Mouse (Mus musculus) hindlimb bud, embryonic 11.5 days (tissue): Measurements from ENCODE around the gene Fgd2.
"Not testable (repeated sequence)": the region's sequence is repeated elsewhere in the genome, so short reads cannot be mapped to it uniquely, and the experiment has no call there.

ENCODE experiments used
- DNase-seq: peaks from one replicate; pipeline ENCODE4 v3.0.0-alpha.2; 2012; ENCODE audit warnings: low read depth, low spot score; ENCODE audit errors: extremely low spot score

The Fgd2 gene

GRCm38 (mm10) chr17:29361982-29362691 is 1.4 kb downstream of the Fgd2 start:
- DNase-seq, result no peak

GRCm38 (mm10) chr17:29363109-29363508 is 2.4 kb downstream of the Fgd2 start:
- DNase-seq, result no peak

DNA sequence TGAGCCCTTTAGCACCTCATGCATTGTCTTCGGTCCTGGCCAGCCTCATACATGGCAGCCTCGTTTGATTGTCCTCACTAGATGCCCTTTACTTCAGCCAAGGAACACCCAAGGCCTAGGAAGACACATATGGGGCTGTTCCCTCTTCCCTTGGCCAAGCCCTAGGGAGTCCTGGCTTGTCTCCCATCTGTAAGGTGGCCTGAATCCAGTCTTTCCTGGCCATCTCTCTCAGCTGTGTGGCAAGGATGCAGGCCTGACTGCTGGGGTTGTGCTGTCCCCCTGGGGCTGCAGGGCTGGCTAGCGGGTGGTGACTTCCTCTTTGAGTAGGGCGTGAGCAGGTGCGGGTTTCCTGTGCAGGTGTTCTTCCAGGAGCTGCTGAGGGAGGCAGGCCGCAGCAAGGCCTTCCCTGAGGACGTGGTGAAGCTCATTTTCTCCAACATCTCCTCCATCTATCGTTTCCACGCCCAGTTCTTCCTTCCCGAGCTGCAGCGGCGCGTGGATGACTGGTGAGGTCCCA is 4.4 kb downstream of the Fgd2 start:
- DNase-seq, result no peak

GRCm38 (mm10) chr17:29368726-29369125 is 8.0 kb downstream of the Fgd2 start:
- no peak for DNase-seq

- DNase-seq, result peak; percentile 86
Observed at GRCm38 (mm10) chr17:29370984-29371723, 10.4 kb downstream of the Fgd2 start.

- DNase-seq, result no peak
Observed at GRCm38 (mm10) chr17:29375871-29376270, 15.2 kb downstream of the Fgd2 start.

GRCm38 (mm10) chr17:29378056-29378455 is 17.3 kb downstream of the Fgd2 start:
- DNase-seq, result no peak

- DNase-seq, result no peak
Observed at GRCm38 (mm10) chr17:29380241-29380640, 19.5 kb downstream of the Fgd2 start.

- DNase-seq, result no peak
Observed at GRCm38 (mm10) chr17:29381472-29381871, 20.8 kb downstream of the Fgd2 start.

DNA sequence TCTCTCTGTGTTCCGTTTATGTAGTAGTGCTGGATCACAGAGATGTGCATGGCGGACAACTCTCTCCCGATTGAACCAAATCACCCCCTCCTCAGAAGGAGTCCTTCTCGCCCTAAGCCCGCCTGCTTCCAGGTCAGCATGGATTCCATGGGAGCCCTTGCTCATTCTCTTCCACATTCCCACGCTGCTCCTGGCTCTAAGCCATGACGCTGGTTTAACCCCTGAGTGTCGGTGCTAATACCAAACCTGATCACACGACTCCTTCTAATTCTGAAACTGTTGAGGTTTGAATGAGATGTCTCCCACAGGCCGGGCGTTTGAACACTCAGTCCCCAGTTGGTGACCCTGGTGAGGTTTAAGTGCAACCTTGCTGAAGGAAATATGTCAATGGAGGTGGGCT is 21.7 kb downstream of the Fgd2 start:
- no peak for DNase-seq

- DNase-seq, result no peak
Observed at GRCm38 (mm10) chr17:29383923-29384322, 23.2 kb downstream of the Fgd2 start.

DNA sequence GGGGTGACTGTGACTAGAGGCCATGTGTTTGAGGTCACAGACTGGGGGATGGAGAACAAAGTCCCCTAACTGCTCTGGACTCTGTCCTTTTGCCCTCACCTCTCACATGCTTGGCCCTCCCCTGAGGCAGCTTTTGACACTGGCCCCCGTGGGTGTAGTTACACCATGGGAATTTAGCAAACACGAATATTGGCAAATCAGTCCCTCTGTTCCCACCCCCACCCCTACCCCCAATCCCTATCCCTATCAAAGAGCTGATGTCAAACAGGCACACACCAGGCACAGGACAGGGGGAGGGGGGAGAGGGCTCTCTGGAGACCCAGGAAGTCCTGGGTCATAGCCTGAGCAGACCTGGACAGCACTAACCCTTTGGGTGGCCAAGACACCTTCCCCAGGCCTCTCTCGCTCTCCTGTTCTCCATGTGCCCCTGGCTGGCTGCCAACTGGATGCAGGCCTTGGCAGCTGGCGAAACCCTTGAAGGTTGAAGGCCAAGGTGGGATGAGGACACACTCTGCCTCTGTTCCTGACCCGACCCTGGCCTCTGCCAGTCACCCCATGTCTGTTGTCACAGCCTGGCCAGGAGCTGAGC is 24.2 kb downstream of the Fgd2 start:
- no peak for DNase-seq

DNA sequence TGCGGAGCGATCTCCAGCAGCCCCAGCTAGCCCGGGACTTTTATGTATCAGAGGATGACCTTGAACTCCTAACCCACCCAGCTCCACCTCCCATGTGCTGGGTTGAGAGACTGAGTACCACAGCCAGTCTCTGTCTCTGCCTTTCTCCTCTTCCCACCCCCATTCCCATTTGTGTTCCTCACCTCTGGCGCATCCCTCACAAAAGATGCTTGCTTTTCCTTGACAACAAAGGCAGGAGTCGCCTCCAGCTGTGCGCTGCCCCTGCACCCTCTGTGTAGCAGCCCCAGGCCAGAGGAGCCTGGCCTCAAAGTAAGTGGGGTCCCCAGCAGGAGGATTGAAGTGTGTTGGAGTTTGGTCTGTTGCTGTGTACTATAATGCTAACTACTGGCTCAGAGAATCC is 25.0 kb downstream of the Fgd2 start:
- DNase-seq, result no peak

DNA sequence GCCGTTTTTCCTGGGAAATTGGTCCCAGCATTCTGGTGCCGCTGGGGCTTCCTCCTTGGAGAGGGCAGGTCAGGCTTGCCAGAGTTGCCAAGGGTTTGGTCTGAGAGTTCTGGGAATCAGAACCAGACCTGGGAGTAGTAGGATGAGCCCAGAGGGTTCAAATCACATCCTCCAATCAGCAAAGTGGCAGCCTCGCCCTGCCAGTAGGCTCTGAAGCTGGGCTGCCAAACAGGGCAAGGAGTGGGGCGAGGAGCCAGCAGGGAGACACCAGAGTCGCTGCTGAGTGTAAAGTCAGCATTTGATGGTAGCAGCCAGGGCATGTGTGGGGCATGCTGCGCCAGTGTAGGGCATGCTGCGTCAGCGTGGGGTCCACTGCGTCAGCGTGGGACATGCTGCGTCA is 28.3 kb downstream of the Fgd2 start:
- no peak for DNase-seq

DNA sequence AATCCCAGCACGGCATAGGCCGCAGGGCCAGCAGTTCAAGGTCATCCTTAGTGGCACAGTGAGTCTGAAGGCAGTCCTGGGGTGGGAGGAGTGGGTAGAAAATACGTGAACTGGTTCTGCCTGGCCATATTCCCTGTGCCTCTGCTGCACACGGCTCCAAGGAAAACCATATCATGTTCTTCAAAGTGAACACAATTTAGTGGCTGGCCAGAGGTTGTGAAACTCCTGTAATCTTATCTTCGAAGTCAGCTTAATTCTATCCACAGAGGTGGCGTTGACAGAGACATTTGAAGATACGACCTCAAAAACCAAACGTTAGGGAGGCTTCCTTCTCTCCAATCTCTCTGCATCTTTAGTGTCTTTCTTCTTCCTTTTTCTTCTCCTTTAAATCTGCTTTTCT is 30.6 kb downstream of the Fgd2 start:
- DNase-seq, result no peak

- DNase-seq, result no peak
Observed at GRCm38 (mm10) chr17:29393335-29394089, 32.8 kb downstream of the Fgd2 start.

GRCm38 (mm10) chr17:29394106-29394760 is 33.5 kb downstream of the Fgd2 start:
- DNase-seq, result no peak

DNA sequence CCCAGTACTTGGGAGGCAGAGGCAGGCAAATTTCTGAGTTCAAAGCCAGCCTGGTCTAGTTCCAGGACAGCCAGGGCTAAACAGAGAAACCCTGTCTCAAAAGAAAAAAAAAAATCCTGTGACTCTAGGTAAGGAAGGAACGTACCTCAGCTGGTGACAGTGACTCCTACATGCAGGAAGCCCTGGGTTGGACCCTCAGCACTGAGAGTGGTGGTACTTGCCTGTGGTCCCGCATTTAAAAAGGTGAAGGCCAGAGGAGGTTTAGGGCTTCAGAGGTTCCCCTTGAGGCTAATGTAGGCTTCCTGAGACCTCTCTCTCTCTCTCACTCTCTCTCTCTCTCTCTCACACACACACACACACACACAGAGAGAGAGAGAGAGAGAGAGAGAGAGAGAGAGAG is 34.0 kb downstream of the Fgd2 start:
- not testable (repeated sequence) for DNase-seq

GRCm38 (mm10) chr17:29395381-29395780 is 34.7 kb downstream of the Fgd2 start:
- no peak for DNase-seq

GRCm38 (mm10) chr17:29396056-29396799 is 35.5 kb downstream of the Fgd2 start:
- DNase-seq, result no peak
